Mouse (Mus musculus): Measurements from ENCODE around the gene Cyp20a1. TPM values are rescaled to one million over a fixed set of nuclear protein-coding genes. Genes with fewer than 3 reads are reported as not detected.
A peak's percentile ranks its signal among the peaks of the same experiment; 100 is the strongest.

Cyp20a1 gene
- 10 to 100 TPM in 1 of 2 experiments, 1 to 10 TPM in 1; 8.7 to 11.2 TPM for total RNA-seq (2021)
- long read RNA-seq, experiment 1, partial matches to known transcripts = 1 of 5 reads
- long read RNA-seq, experiment 1, other reads (novel, unspliced or antisense) = 0 of 5 reads
- long read RNA-seq, experiment 2, partial matches to known transcripts = 0 of 3 reads
- long read RNA-seq, experiment 2, other reads (novel, unspliced or antisense) = 0 of 3 reads

DNA sequence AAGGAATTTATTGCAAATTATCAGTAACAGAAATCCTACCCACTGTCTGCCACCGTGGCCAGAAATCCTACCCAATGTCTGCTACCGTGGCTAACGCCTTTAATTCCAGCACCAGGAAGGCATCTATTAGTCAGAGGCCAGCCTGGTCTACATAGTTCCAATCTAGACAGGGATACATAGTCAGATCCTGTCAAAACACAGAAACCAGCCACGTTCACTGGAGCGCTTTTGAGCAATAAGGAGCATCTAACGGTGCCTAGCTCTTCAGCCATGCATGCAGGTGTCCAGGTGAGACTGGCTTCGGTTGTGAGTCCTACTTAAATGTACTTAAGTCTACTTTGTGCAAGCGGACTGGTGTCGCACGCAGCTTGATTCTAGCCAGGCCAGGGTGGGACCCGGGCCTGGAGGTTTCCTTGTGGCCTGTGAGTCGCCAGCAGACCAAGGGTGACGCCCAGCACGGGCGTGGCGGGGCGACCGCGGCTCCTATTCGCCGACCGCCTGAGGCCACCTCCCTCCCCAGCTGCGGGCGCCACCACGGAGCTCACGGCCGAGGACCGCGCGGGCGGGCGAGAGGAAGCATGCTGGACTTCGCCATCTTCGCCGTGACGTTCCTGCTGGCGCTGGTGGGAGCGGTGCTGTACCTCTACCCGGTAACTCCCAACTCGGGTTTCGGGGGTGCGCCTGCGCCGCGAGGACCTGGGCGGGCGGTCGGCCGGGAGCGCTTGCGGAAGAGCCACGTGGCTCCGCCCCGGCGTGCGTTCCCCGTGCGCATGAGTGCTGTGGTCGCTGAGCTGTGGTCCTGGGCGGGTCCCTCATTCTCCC lies at the start of gene Cyp20a1:
TSS of gene Cyp20a1 (plus strand) at position 516 of the 822 bp plus-strand sequence.
- peak; percentile 91 to 95 for DNase-seq

DNA sequence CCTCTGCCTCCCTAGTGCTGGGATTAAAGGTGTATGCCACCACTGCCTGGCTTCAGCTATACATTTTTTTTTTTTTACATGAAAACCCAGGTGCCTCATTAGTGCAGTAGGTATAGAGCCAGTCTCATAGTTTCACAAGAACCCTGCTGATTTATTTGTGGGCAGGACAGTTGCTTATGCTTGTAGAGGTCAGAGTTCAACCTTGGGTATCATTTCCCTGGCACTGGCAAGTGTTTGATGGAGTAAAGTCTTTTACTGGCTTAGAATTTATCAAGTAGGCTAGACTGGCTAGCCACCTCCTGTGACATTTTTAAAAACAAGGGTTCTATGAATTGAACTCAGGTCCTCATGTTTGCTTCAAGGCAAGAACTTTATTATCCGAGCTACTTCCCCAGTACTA lies 49.2 kb upstream of the Cyp20a1 start:
- DNase-seq = no peak

DNA sequence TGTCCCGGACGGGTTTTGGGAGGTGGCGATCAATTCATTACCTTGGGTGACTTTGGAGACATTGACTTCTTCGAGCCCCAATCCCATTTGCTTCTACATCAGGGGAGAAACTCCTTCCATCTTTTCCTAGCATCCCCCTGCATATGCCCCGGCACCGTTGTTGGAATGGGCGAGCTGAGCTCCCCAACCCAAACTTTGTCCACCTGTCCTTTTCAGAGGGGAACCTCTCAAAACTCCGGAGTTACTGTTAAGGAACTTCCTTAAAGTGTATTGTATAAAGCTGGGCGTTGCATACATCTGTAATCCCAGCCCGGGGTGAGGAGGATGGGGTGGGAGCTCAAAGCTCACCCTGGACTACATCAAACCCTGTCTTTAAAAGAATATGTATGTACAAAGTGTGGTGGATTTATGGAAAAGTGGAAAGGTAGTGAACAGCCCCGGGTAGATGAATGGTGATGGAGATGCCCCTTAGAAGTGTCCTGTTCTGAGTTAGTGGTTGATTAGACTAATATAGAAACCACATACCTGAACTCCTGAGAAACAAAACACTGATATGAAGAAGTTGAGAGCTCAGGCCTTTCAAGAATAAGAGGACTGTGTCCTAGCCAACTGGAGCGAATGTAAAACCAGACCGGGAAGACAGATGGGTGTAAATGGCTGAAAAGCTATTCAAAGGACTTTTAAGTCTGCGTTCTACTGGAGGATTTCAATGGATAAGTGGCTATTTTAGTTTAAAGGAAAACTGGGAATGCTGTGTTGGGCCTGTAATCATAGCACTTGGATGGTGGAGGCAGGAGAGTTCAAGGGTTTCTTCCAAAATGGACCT lies 720 bp downstream of the Cyp20a1 start:
- no peak for DNase-seq

DNA sequence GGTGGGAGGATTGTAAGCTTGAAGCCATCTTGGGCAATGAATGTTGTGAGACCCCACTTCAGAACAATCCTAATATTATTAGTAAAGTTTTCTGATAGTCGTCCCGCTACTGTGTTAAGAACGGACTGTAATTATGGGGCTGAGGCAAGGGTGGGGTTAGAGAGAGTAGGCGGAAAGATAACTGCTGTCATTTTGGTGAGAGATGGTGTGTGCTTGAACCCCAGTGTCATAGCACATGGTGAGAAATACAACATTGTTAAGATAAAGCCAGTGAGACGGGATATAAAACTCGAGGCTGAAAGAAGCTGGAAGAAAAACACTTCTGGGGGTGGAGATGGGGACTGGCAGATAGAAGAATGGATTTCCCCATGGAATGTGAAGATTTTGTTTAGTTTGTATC lies 1.5 kb downstream of the Cyp20a1 start:
- DNase-seq = no peak

DNA sequence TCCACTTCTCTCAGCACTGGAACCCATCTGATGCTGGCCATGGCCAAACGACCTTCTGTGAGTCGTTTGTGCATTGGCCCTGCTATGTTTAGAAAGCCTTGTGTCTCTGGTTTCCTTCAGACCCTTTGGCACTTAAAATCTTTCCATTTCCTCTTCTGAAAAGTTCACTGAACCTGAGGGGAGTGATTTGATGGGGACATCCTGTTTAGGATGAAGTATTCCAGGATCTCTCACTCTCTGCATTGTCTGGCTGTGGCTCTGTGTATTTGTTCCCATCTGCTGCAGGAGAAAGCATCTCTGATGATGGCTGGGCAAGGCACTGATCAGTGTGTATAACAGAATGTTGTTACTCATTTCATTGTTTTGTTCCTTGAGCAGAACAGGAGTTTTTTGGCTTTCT lies 2.6 kb downstream of the Cyp20a1 start:
- DNase-seq = peak in 1 of 2 experiments; percentile 6

DNA sequence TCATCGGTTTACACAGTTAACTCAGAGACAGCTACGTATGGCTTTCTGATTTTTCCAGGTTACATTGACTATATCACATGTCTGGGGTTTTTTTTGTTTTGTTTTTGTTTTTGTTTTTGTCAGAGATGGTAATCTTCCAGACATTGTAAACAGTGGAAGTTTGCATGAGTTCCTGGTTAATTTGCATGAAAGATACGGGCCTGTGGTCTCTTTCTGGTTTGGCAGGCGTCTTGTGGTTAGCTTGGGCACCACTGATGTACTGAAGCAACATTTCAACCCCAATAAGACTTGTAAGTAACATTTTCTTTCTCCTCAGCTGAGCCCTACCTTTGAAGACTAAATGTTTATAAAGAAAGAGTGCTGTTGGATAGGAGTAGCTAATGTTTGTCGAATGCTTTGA lies 9.7 kb downstream of the Cyp20a1 start:
- no peak for DNase-seq

DNA sequence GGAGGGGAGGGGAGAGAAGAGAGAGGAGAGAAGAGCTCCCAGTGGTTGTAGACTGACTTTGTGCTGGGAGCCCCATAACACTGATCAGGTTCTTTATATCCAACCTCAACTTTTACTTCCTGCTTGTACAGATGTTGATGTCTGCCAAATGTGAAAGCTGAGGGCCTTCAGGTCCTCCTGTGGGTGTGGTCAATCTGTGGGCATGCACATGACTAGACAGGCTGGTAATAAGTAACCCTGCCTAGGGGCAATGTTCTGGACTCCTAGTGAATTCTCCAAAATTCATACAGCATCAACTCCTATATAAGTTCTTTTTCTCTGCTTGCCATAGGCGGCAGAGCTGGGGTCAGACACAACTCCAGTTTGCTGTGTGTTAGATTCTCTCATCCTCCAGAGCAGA lies 18.5 kb downstream of the Cyp20a1 start:
- no peak for DNase-seq

DNA sequence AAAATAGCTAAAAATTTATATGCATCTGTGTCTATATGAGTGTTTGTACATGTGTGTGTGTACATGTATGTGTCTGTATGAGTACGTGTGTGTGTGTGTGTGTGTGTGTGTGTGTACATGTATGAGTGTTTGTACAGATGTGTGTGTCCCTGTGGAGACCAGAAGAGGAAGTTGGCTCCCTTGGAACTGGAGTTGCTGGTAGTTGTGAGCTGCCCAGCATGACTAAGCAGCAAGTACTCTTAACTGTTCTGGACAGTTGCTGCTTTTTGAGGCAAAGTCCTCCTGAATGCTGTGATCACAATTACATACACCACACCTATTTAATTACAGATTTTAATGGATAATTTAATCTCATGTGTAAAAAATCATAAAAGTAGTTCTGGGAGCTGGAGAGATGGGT lies 33.4 kb downstream of the Cyp20a1 start:
- DNase-seq = no peak

DNA sequence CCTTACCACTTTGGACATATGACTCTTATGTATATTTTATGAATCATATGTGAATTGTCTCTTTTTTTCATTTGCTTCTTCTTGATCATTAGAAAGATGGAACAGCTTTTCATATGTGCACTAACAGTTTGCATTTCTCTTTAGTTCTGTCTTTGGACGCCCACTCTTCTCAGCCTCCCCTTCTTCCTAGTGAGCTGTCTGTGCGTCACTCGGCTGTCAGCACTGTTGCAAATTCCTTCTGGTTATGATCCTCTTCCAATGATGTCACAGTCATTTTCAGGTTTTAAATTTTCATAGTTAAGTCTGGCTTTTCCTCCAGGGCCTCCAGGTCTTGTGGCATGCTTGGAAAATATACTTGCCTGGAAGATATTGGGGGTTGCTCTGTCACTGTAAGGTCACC lies 38.8 kb downstream of the Cyp20a1 start:
- DNase-seq = no peak

DNA sequence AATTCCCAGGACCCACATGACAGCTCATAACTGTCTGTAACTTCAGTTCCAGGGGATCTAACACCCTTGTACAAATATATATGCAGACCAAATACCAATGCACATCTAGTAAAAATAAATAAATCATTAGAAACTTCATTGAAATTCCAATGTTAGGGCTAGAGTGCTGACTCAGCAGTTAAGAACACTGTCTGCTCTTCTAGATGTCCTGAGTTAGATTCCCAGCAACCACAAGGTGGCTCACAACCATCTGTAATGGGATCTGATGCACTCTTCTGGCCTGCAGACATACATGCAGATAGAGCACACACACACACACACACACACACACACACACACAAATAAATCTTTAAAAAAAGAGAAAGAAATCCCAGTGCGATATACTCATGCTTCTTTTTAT lies 61.7 kb downstream of the Cyp20a1 start:
- peak; percentile 14 to 42 for DNase-seq

DNA sequence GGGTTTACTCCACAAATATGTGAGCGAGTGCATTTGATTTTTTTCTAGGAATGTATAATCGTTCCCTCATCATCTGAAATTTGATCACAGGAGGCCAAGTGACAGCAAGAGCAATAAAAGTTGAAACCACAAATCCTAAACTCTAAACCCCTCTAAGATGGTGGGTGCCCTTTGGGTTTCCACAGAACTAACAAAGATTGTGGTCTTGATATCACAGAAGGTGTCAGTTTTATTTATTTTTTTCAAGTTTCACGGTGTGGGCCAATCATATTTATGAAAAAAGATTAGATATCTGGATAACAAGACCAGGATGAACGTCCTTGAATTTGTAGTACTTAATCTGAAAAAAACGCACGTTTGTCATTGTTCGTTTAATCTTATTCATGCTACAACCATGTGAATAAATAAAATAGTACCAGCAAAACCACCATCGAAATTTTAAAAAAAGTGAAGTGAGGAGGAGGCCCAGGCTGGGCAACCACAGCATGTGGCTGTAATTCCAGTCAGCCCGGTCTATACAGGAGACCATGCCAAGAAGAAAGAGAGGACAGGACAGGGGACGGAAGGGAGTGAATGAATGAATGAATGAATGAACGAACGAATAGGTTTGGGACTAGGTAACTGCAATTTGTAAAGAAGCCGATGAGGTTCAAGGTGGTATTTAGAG lies 65.5 kb downstream of the Cyp20a1 start:
- no peak for DNase-seq

DNA sequence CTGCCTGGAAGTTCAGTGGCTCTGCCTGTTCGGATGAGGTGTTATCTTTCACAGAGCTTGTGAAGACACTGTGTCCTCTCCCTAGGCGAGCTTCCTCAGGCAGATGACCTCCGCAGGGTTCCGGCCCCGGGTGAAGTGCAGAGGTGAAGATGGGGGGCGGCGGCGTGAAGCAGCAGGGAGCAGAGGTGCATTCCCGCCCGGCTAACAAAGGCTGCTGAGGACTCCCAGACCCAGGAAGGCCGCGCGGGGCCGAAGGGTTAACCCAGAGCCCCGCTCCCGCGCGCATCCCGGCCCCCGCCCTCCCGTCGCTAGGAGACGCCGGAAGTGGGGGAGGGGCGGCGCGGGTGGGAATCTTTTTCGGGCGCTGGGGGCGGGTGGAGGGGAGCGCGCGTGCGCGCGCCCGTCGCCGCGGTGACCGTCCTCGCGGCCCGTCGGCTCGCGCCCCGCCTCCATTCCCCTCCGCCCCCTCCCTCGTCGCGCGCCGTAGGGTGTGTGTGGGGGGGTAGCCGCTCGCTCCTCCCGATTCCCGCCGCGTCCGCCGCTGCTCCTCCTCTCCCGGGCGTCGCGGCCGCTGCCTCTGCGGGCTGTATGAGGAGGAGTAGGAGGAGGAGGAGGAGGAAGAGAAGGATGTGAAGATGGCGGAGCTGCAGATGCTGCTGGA lies 66.2 kb downstream of the Cyp20a1 start, which contains the start of gene Abi2:
TSS of gene Abi2 (plus strand) at position 452 of the 661 bp plus-strand sequence.
- DNase-seq = peak; percentile 94

DNA sequence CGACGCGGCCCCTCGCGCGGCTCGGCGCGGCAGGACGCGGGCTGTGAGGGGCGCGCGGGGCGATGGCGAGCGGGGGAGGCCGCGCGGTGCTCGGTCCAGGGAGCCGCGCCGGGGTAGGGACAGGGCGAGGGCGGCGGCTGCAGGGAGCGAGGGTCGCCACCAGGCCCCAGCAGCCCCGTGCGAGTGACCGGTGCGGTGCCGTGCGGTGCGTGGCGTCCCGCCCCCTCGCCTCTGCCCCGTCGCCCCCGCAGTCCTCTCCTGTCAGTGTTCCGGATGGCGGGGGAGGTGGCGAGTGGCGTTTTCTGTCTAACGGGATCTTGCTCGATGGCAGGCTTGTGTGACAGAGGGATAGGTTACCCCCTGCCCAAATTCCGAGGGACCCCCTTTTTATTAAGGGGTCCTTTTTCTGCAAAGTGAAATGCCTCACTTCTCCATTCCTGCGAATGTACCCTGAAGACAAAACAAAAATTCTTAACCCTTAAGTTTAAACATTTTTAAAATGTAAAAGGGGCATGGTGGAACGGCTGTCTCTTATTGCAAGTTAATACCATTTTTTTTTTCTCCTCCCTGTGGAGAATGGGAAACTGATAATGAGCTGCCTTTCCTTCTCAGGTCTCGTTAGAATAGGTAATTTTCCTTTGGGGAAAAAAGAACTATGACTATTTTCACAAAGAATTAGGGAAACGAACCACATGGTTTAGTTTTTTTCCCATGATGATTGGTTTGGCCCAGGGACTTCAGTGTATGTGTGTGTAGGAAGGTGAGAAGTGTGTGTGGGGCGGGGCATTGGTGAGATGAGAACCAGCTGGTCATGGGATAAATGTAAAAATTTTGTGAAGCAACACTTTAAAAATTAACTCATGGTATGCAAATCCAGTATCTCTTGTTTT lies 67.0 kb downstream of the Cyp20a1 start:
- peak; percentile 41 to 50 for DNase-seq

DNA sequence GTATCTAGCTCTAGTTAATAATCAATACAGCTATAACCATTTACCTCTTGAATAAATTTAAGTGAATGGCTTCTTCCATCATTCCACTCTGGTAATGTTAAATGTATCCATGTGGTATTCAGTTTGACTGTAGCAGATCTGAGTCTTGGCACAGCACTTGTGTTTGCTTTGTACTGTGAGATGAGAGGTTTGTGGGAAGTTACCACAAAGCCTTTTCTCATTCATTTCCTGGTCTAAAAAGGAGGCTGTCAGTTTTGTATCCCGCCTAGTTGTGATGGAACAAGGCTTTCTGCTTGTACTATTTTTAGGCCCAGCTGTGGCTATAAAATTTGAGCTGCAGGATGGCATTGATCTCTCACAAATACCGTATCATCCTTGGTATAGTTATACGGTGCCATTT lies 73.6 kb downstream of the Cyp20a1 start:
- no peak for DNase-seq

DNA sequence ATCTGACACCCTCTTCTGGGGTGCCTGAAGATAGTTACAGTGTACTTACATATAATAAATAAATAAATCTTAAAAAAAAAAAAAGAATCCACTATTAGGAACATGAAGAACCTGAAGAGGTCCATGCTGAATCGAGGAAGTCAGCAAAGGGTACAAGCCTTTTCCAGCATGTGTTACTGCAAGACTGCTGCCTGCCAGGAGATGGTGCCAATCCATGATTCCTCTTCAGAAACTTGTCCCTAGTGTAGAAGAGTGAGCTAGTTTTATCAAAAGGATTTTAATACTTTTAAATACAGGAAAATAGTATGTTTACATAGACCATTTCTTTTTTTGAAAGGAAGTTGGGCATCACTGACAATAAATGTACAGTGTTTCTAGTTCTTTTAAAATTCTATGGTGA lies 80.8 kb downstream of the Cyp20a1 start:
- peak in 1 of 2 experiments; percentile 25 for DNase-seq

DNA sequence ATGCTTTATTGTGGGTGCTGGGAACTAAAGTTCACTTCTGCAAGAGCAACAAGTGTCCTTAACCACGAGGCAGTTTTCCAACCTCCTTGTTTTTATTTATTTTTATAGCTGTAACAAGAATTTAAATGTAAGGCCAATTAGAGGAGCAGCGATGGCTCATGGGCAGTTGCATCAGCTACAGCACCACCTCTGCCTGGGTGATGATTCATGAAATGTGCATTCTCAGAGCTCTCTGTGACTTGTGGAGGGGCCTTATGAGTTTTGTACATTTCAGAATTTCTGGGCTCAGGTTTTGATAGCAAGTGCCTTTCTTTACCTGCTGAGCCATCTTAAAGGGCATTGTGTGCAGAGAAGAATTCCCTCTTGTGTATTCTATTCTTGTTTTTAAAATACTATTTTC lies 85.2 kb downstream of the Cyp20a1 start:
- no peak for DNase-seq

DNA sequence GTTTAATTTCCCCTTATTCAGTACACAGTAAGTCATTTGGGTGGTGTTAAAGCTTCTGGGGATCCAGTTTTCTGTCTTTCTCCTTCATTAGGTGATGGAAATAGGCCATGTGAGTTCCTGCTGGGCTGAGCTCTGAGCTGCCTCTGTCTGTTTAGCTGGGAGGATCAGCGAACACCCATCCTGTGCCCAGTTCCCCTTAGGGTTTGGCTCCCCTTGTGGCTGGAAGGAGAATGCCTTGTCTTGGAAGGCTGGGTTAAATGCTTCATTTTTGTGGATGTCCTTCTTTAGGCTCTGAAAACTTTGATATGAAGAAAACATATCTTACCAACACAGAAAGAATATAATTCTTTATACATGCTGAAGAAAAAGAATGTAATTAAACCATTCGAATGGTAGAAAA lies 85.8 kb downstream of the Cyp20a1 start:
- peak; percentile 31 to 35 for DNase-seq

DNA sequence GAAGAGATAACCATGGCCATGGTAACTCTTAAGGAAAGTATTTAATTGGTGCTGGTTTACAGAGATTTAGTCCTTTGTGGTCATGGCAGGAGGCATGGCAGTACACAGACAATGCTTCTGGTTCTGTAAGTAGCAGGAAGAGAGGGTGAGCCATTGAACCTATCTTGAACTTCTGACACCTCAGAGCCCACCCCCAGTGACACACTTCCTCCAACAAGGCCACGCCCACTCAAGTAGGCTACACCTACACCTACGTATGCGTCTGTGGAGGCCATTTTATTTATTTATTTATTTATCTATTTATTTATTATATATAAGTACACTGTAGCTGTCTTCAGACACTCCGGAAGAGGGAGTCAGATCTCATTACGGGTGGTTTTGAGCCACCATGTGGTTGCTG lies 88.4 kb downstream of the Cyp20a1 start:
- no peak for DNase-seq

DNA sequence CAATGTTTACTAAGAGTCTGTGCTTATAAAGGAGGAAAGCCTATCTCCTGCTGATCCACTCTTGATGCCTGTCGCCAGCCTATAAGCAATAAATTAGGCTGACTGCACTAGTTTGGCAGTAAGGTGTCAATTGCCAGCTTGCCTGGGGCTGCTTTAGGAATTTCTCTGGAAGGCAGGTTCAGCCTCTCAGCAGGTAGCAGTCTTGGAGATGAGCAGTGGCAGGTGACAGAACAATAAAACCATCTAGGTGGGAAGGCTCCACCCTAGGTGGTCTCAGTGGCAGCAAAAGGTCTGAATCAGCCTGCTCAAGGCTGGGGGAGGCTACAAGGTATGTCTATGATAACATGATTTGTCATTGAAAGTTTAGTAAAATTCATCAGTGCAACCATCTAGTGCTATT lies 89.4 kb downstream of the Cyp20a1 start:
- DNase-seq = no peak

Measured in heart, adult 18-20 months (tissue).